In the genomic region with DNA sequence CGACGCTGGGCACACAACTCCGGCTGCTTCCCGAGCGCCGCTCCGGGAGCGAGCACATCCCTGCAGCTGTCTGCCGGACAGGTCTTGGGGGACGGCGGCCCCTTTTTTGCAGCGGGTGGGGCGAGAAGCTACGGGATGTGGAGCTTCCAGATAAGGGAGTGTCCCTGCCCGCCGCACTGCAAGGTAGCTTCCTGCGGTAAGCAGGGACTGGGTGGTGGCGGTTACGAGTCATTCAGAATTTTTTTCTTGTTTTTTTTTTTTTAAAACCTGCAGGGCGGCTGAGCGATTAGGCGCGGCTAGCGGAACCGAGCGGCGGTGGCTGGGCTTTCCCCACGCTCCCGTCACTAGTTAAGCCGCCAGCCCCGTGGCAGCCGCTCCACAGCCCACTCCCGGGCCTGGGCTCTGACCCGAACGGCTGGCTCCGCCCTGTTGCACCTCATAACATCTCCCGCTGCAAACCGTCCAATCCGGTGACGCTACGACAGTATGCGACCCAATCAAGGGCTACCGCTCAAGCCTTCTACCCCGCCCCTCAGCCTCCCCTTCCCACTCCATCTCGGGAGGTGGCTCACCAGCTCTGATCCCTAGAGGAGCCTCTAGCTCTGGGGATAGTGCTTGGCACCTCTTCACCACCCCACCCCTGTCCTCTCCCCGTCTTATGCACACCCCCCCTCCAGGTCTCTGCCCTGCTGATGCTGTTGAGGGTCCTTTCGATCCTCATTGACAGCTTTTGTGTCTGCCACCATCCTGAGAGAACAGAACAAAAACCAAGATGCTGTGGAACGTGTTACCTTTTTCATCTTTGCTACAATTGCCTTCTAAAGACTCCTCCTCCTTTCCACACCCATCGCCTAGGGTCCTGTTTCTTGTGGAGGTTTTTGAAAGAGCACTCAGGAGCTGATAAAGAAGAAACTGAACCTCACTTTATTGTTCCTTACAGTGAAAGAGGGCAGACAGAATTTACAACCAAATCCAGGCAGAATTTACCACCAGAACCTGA, we compare ENCODE assay signal across 8 mouse cellular contexts. TPM values are rescaled to one million over a fixed set of nuclear protein-coding genes. Genes with fewer than 3 reads are reported as not detected.
DNase-seq lines count a peak whose midpoint lies in the region; ATAC-seq lines count a peak whose summit lies in the region.

No protein-coding gene starts in this region.

- H3K4me2 ChIP-seq in hindbrain, embryonic 12.5 days (replicated peaks): peak overlapping the region; percentile 80

- peaks cover 7% of the 10 kb centered on the region for H3K4me1 ChIP-seq in hindbrain, embryonic 12.5 days

- H3K36me3 ChIP-seq in hindbrain, embryonic 12.5 days: no peaks in the 10 kb centered on the region

- peak overlapping the region; percentile 91 for H3K4me3 ChIP-seq in hindbrain, embryonic 12.5 days

- no peaks in the 10 kb centered on the region for H3K9me3 ChIP-seq in hindbrain, embryonic 12.5 days (replicated peaks)

- peak overlapping the region; percentile 100 for H3K27ac ChIP-seq in hindbrain, embryonic 12.5 days

- ATAC-seq in hindbrain, embryonic 12.5 days (ENCODE audit: low FRiP score): peak; percentile 97

- under 1% methylated on average over 49 of the region's 49 CpGs for WGBS in hindbrain, embryonic 12.5 days

- peak; percentile 96 for DNase-seq in NIH3T3 (ENCODE audit: low read depth)
- peak; percentile 97 to 98 for DNase-seq in cerebellum, postnatal 10 days
- DNase-seq in frontal cortex, postnatal 10 days (ENCODE audit: low spot score in 2 of 2): peak; percentile 94 to 95
- peak; percentile 95 to 98 for DNase-seq in layer of hippocampus, postnatal 14 days (ENCODE audit: low spot score in 2 of 2)
- DNase-seq in lung, postnatal 14 days: peak; percentile 95
- DNase-seq in retina, adult 2 months (ENCODE audit: low read depth, low spot score): peak; percentile 92
- DNase-seq in thymus, postnatal 36 days: peak; percentile 87 to 90

- H3K9ac ChIP-seq in hindbrain, embryonic 12.5 days: peak overlapping the region; percentile 98

- no peaks in the 10 kb centered on the region for H3K27me3 ChIP-seq in hindbrain, embryonic 12.5 days

RNA-seq across cellular contexts. Expression of gene Arhgap21, which starts 0.8 kb away (rescaled TPM):
- polyA plus RNA-seq in hindbrain, embryonic 12.5 days (2016; fragmentation: Nextera tagmentation; extraction: Ambion mirVana): 64.4 and 66.1 TPM in 2 replicates
- total RNA-seq in layer of hippocampus, postnatal 14 days (2021): 100 to 1,000 TPM; 327 to 359 TPM

Comparison
In these comparisons a context has a peak if more than half of its experiments do, and no peak if none do; other contexts are left out.
1. Peak in every context shown above with its lines: DNase-seq, ATAC-seq, H3K4me3 ChIP-seq and H3K27ac ChIP-seq.